Mouse (Mus musculus) liver, adult 2 months (tissue): ENCODE measurements around the gene Gm136.

Experiments
- CTCF ChIP-seq: fragments of 200-500 bp; IDR thresholded peaks from 2 replicates; pipeline ENCODE4 v1.5.1; 2011; ENCODE audit warnings: low read depth, low read length, control low read depth
- POLR2A ChIP-seq: fragments of 200-500 bp; IDR thresholded peaks from 2 replicates; pipeline ENCODE4 v1.6.1; 2011; ENCODE audit warnings: low read length, control low read depth; ENCODE audit not compliant: insufficient read depth; ENCODE audit errors: extremely low read depth

DNA sequence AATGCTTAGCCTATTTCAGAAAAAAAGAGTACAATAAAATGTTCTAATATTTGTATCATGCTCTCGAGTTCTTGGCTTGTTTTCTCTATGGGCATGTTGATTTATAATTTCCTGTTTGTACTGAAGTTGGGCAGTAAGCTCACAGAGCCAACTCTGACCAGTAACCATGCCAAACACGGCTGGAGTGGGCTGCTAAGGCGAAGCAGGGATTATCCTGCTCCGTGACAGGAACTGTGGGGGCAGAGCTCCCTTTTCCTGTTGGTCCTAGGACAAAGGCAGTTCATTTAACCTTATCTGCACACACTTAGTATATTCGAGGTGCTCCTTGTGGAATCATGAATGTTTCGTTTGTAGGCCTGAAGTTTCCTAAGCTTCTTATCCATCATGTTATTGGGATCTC is 6.8 kb downstream of the Gm136 start:
- no peak for TF ChIP-seq POLR2A
- TF ChIP-seq CTCF: no peak
